Mouse (Mus musculus) kidney, postnatal 10 days (tissue): Measurements from ENCODE around the gene Odf2l.

Source experiments
- DNase-seq: peaks from one replicate; pipeline ENCODE4 v3.0.0; 2021; ENCODE audit warnings: mixed read lengths

The Odf2l gene

GRCm38 (mm10) chr3:145142925-145143324 is 24.5 kb downstream of the Odf2l start:
- no peak for DNase-seq

DNA sequence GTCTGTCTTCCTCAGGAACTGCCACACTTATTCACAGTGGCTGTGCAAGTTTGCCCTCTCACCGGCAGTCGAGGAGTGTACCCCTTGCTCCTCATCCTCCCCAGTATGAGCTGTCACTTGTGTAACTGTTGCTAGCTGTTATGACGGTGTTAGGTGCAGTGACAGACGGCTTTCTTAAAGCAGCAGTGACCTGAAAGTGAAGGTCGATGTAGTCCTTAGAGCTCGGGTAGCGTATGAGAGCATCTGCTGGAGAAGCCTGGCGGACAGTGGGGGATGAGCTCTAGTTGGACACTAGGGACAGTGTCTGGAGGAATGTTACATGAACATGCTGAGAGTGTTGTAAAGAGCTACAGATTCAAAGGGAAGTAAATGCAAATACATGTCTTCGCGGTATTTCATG is 25.5 kb downstream of the Odf2l start:
- DNase-seq: no peak

DNA sequence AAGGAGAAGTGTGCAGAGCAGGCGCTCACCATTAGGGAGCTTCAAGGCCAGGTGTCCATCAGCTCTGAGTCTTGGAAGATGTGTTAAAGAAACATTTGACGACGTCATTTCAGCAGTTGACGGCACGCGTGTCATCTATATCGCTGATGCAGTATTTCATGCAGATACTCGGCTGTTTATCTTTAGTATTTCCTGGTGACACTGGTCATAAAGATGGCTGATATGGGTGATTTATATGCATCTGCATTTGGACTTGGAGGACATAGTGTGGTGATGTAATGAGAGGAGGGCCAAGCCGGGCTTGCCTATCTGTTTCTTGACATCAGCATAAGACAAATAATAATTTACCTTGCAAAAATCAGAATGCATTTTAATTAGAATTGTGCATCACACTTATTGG is 28.5 kb downstream of the Odf2l start:
- DNase-seq: no peak

GRCm38 (mm10) chr3:145147483-145147882 is 29.1 kb downstream of the Odf2l start:
- no peak for DNase-seq

DNA sequence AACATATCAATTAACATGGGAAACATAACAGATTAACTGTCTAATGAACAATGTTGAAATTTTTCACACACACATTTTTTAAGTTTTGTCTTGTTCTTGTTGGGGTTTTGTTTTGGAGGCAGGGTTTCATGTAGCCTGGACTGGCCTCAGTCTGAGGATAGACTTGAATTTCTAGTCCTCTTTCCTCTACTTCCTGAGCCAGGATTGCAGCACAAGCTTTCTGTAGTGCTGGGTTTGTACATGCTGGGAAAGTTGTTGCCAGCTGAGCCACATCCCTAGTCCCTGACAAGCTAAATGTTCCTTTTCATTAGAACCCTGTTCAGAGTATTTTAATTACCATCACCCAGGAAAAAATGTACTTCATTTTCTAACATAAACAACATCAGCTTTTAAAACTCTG is 29.6 kb downstream of the Odf2l start:
- no peak for DNase-seq

DNA sequence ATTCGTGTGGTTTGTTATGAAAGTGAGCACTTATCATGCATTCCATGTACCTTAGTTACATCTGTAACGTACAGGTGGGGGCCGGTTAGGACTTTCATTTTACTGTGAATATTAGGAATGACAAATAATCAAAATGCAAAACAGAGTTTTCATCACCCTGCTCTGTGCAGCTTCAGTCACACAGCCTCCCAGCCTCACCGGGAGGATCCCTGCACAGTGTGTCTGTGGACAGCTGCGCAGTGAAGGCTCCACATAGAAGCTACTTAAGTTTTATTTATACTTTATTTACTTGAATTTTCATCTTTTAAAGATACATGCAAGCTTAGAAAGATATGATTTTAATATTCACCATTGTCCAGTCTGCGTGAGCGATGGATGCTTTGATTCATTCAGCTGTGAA is 32.7 kb downstream of the Odf2l start:
- DNase-seq: no peak

DNA sequence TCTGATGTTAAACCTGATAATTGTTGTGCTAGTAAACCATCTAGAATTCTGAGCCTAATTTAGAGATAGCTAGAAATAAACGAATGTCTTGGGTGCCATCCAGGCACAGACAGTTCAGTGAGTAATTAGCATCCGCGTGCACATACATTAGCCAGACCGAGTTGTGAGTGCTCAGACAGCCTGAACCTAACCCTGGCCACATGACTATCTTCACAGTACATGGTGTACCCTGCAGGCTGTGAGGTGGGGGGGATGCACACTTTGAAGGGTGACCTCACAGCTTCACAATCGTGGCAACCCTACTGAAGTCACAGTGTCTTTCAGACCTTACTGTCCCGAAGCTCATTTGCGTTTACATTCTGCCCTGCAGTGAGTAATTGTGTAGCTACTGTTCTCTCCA is 33.5 kb downstream of the Odf2l start:
- no peak for DNase-seq

DNA sequence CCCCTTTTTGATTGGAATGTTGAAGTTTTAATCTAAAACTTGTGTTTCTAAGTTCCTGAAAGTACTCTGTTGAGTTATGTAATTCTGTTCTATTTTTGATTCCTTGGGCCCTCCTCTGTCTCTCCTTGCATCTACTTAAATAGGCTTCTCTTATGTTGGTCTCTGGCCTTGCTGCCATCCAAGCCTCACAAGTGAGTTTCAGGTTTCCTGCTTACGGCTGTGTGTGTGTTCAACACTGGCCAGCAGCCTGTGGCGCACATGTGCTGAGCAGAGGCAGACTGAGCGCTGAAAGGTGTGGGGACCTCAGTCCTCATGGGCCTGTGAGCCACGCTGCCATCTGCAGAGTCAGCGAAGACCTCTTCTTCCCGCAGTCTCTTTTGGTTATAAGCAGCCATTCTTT is 38.5 kb downstream of the Odf2l start:
- DNase-seq: no peak

GRCm38 (mm10) chr3:145158441-145158840 is 40.1 kb downstream of the Odf2l start:
- no peak for DNase-seq

GRCm38 (mm10) chr3:145166741-145167140 is 48.4 kb downstream of the Odf2l start:
- no peak for DNase-seq

- no peak for DNase-seq
Observed at GRCm38 (mm10) chr3:145167766-145168165, 49.4 kb downstream of the Odf2l start.

- DNase-seq: no peak
Observed at GRCm38 (mm10) chr3:145168844-145169696, 50.7 kb downstream of the Odf2l start.

DNA sequence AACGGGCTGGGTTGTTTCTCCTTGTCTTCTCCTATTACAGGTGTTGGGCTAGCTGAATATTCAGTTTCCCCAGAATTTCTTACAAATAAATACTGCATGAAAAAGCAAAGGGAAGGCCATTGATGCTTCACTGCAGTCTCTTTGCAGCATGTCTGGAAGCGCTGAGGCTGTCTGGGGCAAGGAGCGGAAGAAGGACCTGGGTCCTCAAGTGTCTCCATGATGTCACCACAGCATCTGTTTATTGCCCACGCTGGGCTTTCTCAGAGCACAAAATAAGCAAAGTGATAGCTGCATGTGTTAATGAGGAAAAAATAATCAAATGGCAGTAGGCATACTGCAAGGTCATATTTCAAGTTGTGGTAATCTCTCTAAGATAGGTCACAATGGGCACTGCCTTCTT is 51.6 kb downstream of the Odf2l start:
- no peak for DNase-seq

DNA sequence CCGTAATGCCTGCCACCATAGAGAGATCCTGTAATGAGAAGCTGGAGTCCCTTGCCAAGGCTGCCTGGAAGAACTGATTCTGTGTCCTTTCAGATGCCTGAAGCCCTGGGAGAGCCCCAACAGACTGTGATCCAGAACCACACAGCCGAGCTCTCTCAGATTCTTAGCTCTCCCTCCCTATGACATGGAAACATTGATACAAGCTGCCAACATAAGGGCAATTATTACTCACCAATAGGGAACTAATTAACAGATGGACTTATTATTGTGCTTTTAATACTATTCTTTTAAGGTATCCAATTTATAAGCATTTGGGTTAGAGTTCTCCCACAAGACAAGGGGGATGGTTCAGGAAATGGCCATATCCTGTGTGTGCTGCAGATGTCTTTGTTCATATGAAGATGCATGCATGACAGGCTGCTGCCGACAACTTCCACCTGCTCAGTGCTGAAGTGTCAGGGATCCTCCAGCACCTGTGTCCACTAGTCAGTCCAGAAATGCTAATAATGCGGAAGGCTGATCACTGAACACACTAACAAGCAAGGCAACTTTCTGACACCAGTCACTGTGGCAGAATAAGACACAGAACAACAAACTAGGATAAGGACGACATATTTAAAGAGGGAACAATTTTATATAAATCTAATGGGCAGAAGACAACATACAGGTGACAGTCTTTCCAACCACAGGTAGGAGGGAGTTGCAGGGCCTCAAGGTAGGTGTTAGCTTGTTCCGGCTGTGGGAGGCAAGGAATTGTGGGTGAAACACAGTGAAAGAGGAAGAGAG is 52.4 kb downstream of the Odf2l start:
- no peak for DNase-seq

GRCm38 (mm10) chr3:145171390-145172060 is 53.1 kb downstream of the Odf2l start:
- DNase-seq: no peak

DNA sequence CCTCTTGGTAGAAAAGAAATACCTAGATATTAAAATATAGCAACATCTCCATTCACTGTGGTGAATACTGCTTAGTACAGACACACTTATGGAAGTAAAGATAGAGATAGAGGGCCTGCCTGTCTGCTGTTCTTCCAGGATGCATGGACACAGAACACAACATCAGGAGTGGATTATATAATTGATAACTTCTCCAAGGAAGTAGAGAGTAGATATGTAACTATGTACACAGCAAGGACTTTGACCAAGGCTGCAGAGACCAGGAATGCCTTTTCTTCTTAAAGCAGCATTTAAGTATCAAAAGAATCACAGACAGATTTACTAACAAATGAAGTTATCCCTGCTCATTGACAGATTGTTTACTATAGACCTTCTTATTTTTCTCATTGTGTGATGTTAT is 66.3 kb downstream of the Odf2l start:
- DNase-seq: no peak

DNA sequence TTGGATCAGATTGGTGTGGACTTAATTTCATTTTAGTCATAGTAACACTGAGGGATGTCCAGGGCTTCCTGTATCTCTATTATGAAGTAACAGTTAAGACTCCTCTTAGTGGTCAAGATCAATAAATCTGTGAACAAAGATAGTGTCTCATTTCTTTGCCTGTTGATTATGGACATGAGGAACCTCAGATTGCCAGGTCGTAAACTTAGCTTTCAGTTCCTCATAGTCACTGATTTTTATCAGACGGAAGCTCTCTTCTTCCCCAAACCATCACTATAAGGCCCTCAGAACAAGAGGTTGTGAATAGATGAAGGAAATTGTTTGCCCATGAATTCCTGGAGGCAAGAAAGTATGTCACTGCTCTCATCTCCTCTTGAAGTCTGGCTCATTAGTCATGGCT is 73.6 kb downstream of the Odf2l start:
- no peak for DNase-seq

DNA sequence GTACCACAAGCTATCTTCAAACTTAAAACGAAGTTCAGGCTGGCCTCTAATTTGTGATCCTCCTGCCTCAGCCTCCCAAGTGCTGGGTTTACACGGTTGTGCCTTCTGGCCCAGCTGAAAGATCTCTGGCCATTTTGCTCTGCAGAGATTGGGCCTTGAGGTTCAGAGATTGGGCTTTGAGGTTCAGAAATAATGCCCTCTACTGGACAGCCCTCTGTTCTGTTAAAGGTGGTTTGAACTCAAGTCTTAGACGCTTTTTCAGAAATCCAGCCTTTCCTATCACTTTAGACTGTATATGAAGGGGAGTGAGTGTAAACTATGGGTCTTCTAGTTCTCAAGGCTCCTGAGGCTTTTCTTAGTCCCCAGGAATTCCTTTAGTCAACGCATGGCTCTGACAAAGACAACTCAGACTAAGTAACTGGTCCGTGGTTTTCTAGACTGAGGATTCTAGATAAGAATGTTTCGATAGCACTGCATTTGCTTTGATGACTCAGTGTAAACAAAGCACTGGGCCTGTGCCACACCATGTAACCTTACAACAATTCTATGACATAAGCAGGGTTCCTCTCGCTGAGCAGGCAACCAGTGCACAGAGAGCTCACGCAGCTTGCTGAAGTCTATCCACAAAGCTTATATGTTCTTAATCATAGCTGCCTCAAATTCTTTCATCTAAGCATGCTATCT is 77.0 kb downstream of the Odf2l start:
- no peak for DNase-seq

DNA sequence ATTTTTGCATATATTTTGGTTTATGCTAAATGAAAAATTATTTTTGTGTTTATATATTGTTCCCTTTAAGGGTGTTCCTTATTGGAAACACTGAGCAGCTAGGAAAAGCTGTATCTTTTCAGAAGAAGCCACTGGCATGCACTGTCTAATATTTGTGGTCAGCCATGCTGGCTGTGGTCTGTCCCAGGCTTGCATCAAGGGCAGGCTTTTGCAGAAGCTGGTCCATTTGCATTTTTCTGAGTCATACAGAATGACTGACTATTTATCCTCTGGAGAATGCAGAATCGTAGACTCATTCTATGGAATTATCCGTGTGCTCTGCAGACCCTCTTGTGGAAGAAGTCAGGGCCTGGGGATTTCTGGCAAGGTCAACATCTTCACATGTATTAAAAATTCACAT is 79.7 kb downstream of the Odf2l start:
- DNase-seq: no peak
